Mouse (Mus musculus): ENCODE measurements around the gene Katnal1.

Katnal1 gene

GRCm38 (mm10) chr5:148954314-148955060 lies 25.4 kb upstream of the Katnal1 start:
- in situ Hi-C loops (cut with MboI): no loop called here

GRCm38 (mm10) chr5:148953098-148953497 lies 24.0 kb upstream of the Katnal1 start:
- in situ Hi-C loops (cut with MboI): no loop called here

GRCm38 (mm10) chr5:148952419-148952818 lies 23.3 kb upstream of the Katnal1 start:
- in situ Hi-C loops (cut with MboI): no loop called here

GRCm38 (mm10) chr5:148951360-148951759 lies 22.2 kb upstream of the Katnal1 start:
- in situ Hi-C loops (cut with MboI): no loop called here

- in situ Hi-C loops (cut with MboI): no loop called here
These were observed 20.9 kb upstream of the Katnal1 start for GRCm38 (mm10) chr5:148950064-148950463.

- in situ Hi-C loops (cut with MboI): no loop called here
These were observed 19.5 kb upstream of the Katnal1 start for GRCm38 (mm10) chr5:148948577-148948976.

GRCm38 (mm10) chr5:148947412-148947811 lies 18.3 kb upstream of the Katnal1 start:
- in situ Hi-C loops (cut with MboI): no loop called here

- in situ Hi-C loops (cut with MboI): no loop called here
These were observed 17.7 kb upstream of the Katnal1 start for GRCm38 (mm10) chr5:148946787-148947186.

- in situ Hi-C loops (cut with MboI): no loop called here
These were observed 16.6 kb upstream of the Katnal1 start for GRCm38 (mm10) chr5:148945735-148946134.

GRCm38 (mm10) chr5:148944024-148944423 lies 14.9 kb upstream of the Katnal1 start:
- in situ Hi-C loops (cut with MboI): no loop called here

- in situ Hi-C loops (cut with MboI): no loop called here
These were observed 14.3 kb upstream of the Katnal1 start for GRCm38 (mm10) chr5:148943444-148943843.

- in situ Hi-C loops (cut with MboI): no loop called here
These were observed 13.8 kb upstream of the Katnal1 start for GRCm38 (mm10) chr5:148942957-148943356.

- in situ Hi-C loops (cut with MboI): no loop called here
These were observed 13.2 kb upstream of the Katnal1 start for GRCm38 (mm10) chr5:148942305-148942704.

GRCm38 (mm10) chr5:148941867-148942266 lies 12.7 kb upstream of the Katnal1 start:
- in situ Hi-C loops (cut with MboI): no loop called here

GRCm38 (mm10) chr5:148939948-148940382 lies 10.8 kb upstream of the Katnal1 start:
- in situ Hi-C loops (cut with MboI): no loop called here

- in situ Hi-C loops (cut with MboI): no loop called here
These were observed 7.4 kb upstream of the Katnal1 start for GRCm38 (mm10) chr5:148936516-148936951.

GRCm38 (mm10) chr5:148935871-148936270 lies 6.8 kb upstream of the Katnal1 start:
- in situ Hi-C loops (cut with MboI): no loop called here

GRCm38 (mm10) chr5:148935071-148935821 lies 6.1 kb upstream of the Katnal1 start:
- in situ Hi-C loops (cut with MboI): no loop called here

GRCm38 (mm10) chr5:148934457-148934856 lies 5.3 kb upstream of the Katnal1 start:
- in situ Hi-C loops (cut with MboI): no loop called here

GRCm38 (mm10) chr5:148933767-148934166 lies 4.6 kb upstream of the Katnal1 start:
- in situ Hi-C loops (cut with MboI): no loop called here

GRCm38 (mm10) chr5:148931301-148931700 lies 2.2 kb upstream of the Katnal1 start:
- in situ Hi-C loops (cut with MboI): no loop called here

- in situ Hi-C loops (cut with MboI): no loop called here
These were observed 571 bp downstream of the Katnal1 start for GRCm38 (mm10) chr5:148928382-148929115.
